Mouse (Mus musculus) c-Kit-negative CD71-positive TER-119-positive erythroid progenitor cells, embryonic 14.5 days (primary cell): ENCODE measurements around the gene Wnt9b.
"Not testable (repeated sequence)": the region's sequence is repeated elsewhere in the genome, so short reads cannot be mapped to it uniquely, and the experiment has no call there.

Experiments used
- DNase-seq: peaks from one replicate; pipeline ENCODE4 v3.0.0-alpha.2; 2013; ENCODE audit warnings: low read depth, low spot score

Gene Wnt9b

GRCm38 (mm10) chr11:103749306-103750089, at the start of gene Wnt9b:
Wnt9b (minus strand) TSS chr11:103749821.
- no peak for DNase-seq

GRCm38 (mm10) chr11:103789951-103790350, 40.3 kb upstream of the Wnt9b start:
- DNase-seq, result no peak

GRCm38 (mm10) chr11:103780152-103780551, 30.5 kb upstream of the Wnt9b start:
- no peak for DNase-seq

GRCm38 (mm10) chr11:103774228-103774530, 24.6 kb upstream of the Wnt9b start:
- no peak for DNase-seq

- no peak for DNase-seq
Observed at GRCm38 (mm10) chr11:103773387-103774227, 24.0 kb upstream of the Wnt9b start, which contains the start of gene Wnt3. Wnt3 (plus strand) TSS chr11:103774150.

GRCm38 (mm10) chr11:103772505-103773386, 23.1 kb upstream of the Wnt9b start:
- DNase-seq, result no peak

GRCm38 (mm10) chr11:103771160-103771817, 21.7 kb upstream of the Wnt9b start:
- no peak for DNase-seq

GRCm38 (mm10) chr11:103765556-103766011, 16.0 kb upstream of the Wnt9b start:
- DNase-seq, result no peak

GRCm38 (mm10) chr11:103764601-103765000, 15.0 kb upstream of the Wnt9b start:
- DNase-seq, result no peak

GRCm38 (mm10) chr11:103763410-103764163, 14.0 kb upstream of the Wnt9b start:
- peak; percentile 40 for DNase-seq

GRCm38 (mm10) chr11:103760891-103761290, 11.3 kb upstream of the Wnt9b start:
- not testable (repeated sequence) for DNase-seq

GRCm38 (mm10) chr11:103760101-103760500, 10.5 kb upstream of the Wnt9b start:
- DNase-seq, result no peak

- DNase-seq, result peak; percentile 9
Observed at GRCm38 (mm10) chr11:103758706-103759105, 9.1 kb upstream of the Wnt9b start.

GRCm38 (mm10) chr11:103758054-103758453, 8.4 kb upstream of the Wnt9b start:
- no peak for DNase-seq

GRCm38 (mm10) chr11:103750612-103751011, 991 bp upstream of the Wnt9b start:
- no peak for DNase-seq

- DNase-seq, result no peak
Observed at GRCm38 (mm10) chr11:103735046-103735781, 14.4 kb downstream of the Wnt9b start.

GRCm38 (mm10) chr11:103734411-103735045, 15.1 kb downstream of the Wnt9b start:
- no peak for DNase-seq

- no peak for DNase-seq
Observed at GRCm38 (mm10) chr11:103733961-103734360, 15.7 kb downstream of the Wnt9b start.

- no peak for DNase-seq
Observed at GRCm38 (mm10) chr11:103733069-103733468, 16.6 kb downstream of the Wnt9b start.
